Mouse (Mus musculus) kidney, adult 2 months (tissue): Measurements from ENCODE around the gene AW011738. TPM values are rescaled to one million over a fixed set of nuclear protein-coding genes. Genes with fewer than 3 reads are reported as not detected.
A peak's percentile ranks its signal among the peaks of the same experiment; 100 is the strongest.

Experiments used
- DNase-seq: peaks from one replicate; pipeline ENCODE4 v3.0.0; 2021
- H3K27ac ChIP-seq: fragments of 200-500 bp; 2 replicates; pipeline ENCODE4 v1.5.1; 2012; ENCODE audit warnings: low read depth, low read length, control low read depth, inconsistent platforms; ENCODE audit not compliant: insufficient read depth
- H3K27me3 ChIP-seq: fragments of 200-500 bp; replicated peaks from 2 replicates; pipeline ENCODE4 v1.6.1; 2012; ENCODE audit warnings: mild to moderate bottlenecking, moderate library complexity, low read length, inconsistent platforms; ENCODE audit not compliant: control insufficient read depth, insufficient read depth
- H3K36me3 ChIP-seq: fragments of 200-500 bp; 2 replicates; pipeline ENCODE4 v1.6.1; 2012; ENCODE audit warnings: mild to moderate bottlenecking, moderate library complexity, low read length, inconsistent platforms; ENCODE audit not compliant: control insufficient read depth, insufficient read depth
- H3K4me1 ChIP-seq: fragments of 200-500 bp; 2 replicates; pipeline ENCODE4 v1.6.1; 2011; ENCODE audit warnings: low read length; ENCODE audit not compliant: control insufficient read depth, insufficient read depth
- H3K4me3 ChIP-seq: fragments of 200-500 bp; 2 replicates; pipeline ENCODE4 v1.5.1; 2011; ENCODE audit warnings: mild to moderate bottlenecking, low read depth, low read length, control low read depth; ENCODE audit not compliant: insufficient read depth
- CTCF ChIP-seq: fragments of 200-500 bp; conservative IDR thresholded peaks from 2 replicates; pipeline ENCODE4 v1.5.1; 2011; ENCODE audit warnings: low read depth, mild to moderate bottlenecking, control low read depth, low read length, moderate library complexity, mixed read lengths; ENCODE audit not compliant: insufficient read depth, insufficient read length
- POLR2A ChIP-seq: fragments of 200-500 bp; IDR thresholded peaks from one replicate; pipeline ENCODE4 v1.6.1; 2011; ENCODE audit warnings: low read depth, low read length, control low read depth
- WGBS: fragments of 180-500 bp; shearing (Covaris S2); methylation state at CpG from one replicate; pipeline ENCODE4 v1.1.7; 2018; 5-methylcytosine and 5-hydroxymethylcytosine counted together
- polyA plus RNA-seq: library from polyadenylated mRNA; depleted of rRNA; stranded (reverse); fragments of >200 nt; gene quantifications from 2 replicates; pipeline ENCODE4 v1.2.3, GENCODE M21; 2012

AW011738 gene
- polyA plus RNA-seq, 1 experiment: 1.9 TPM

- WGBS: 42% methylated on average over 10 of the region's 10 CpGs
- H3K36me3 ChIP-seq: no peaks in the 10 kb centered on the region
- peak; percentile 64 for DNase-seq
- H3K4me3 ChIP-seq: peak within 1 kb of the TSS; percentile 40
- peaks cover 4% of the 10 kb centered on the region for H3K4me1 ChIP-seq
- no peaks in the 10 kb centered on the region for H3K27me3 ChIP-seq
- no peak for TF ChIP-seq CTCF
- no peak for TF ChIP-seq POLR2A
- H3K27ac ChIP-seq: peak within 1 kb of the TSS; percentile 66; the same call in 1 of the 2 replicates
Observed at GRCm38 (mm10) chr4:156200623-156201475, 2.3 kb upstream of the AW011738 start, which contains the start of gene Isg15. Isg15 (minus strand) TSS chr4:156200818.

DNA sequence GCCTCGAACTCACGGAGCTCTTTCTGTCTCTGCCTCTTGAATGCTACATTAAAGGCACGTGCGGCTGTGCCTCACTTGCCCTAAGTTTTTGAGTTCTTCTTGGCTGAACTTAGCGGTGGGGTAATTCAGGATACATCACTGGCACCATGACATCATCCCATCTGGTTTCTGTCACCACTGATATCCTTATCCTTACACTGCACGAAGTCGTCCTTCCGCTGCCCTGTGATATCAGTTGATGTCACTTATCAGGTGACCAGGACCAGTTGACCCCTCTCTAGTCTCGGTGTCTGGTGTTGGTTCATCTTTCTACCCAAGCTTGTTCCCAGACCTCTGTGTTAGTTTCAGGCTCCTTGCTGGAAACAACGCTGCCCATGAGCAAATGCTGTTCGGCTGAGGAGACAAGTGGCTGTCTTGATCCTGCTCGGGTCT, 626 bp upstream of the AW011738 start:
- no peak for TF ChIP-seq POLR2A
- TF ChIP-seq CTCF: no peak

DNA sequence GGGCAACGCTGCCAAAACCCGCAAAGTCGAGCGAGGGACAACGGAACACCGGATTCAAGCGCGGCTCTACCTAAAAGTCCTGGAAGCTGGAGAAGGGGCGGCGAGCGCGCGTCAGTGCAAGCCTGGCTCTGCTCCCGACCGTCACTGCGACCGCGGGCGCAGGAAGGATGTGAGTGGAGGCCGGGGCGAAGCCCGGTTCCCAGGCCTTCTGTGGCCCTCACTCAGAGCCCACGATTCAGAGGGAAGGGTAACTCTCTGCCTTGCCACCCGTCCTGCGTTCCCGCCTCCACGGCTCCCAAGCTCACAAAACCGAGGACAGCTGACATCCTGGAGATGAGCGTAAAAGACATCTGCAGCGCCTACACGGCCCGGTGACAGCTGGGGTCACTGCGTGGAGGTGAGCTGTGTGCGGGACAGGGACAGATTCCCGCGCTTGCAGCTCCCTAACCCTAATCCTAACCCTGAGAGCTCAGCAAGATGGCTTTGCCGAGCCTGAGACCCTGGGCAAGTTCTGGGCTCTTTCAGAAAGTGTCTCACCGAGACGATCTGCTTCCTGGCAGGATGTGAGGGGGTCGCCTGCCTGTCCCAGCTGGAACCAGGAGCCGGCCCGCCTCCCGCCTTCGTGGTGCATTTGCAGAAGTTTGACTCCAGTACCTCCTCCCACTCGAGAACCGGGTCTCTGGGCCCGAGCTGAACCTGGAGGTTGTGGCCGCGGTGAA, 468 bp downstream of the AW011738 start:
- Histone ChIP-seq H3K4me3 (peak overlapping the region; percentile 79), H3K4me1 (0 out of 2 replicates have a peak, but pooled peaks cover 2% of the 10 kb centered on the region), H3K36me3 (no peaks in the 10 kb centered on the region), H3K27ac (peak overlapping the region; percentile 75), H3K27me3 (no peaks in the 10 kb centered on the region)
- TF ChIP-seq CTCF: no peak
- TF ChIP-seq POLR2A: no peak
- WGBS: 2% methylated on average over 49 of the region's 49 CpGs
- no peak for DNase-seq

More for the DNA sequence above, 626 bp upstream of the AW011738 start:
- 47% methylated on average over 12 of the region's 12 CpGs for WGBS
- Histone ChIP-seq H3K27ac (peak overlapping the region; percentile 12; the same call in 1 of the 2 replicates), H3K27me3 (no peaks in the 10 kb centered on the region), H3K4me1 (0 out of 2 replicates have a peak, but pooled peaks cover 2% of the 10 kb centered on the region), H3K36me3 (no peaks in the 10 kb centered on the region), H3K4me3 (peak overlapping the region; percentile 79)
- no peak for DNase-seq

DNA sequence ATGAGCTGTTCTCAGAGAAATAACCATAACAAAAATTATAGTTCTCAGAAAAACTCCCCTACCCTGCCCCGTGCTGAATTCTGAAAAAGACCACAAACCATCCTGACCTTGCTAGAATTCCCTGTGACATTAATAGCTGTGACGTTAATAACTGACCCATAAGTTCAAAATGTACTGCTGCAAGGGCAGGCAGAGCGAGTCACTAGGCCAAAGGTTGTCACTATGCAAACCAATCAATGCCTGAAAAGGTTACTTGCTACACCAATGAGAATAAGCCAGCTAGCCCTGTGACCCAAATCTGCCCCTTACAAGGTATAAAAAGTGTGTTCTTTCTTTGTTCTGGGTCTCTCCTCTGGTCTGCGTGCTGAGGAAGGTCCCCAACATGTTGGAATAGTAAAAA, 5.8 kb downstream of the AW011738 start:
- 78% methylated on average over 4 of the region's 4 CpGs for WGBS
- TF ChIP-seq CTCF (no peak), POLR2A (no peak)

DNA sequence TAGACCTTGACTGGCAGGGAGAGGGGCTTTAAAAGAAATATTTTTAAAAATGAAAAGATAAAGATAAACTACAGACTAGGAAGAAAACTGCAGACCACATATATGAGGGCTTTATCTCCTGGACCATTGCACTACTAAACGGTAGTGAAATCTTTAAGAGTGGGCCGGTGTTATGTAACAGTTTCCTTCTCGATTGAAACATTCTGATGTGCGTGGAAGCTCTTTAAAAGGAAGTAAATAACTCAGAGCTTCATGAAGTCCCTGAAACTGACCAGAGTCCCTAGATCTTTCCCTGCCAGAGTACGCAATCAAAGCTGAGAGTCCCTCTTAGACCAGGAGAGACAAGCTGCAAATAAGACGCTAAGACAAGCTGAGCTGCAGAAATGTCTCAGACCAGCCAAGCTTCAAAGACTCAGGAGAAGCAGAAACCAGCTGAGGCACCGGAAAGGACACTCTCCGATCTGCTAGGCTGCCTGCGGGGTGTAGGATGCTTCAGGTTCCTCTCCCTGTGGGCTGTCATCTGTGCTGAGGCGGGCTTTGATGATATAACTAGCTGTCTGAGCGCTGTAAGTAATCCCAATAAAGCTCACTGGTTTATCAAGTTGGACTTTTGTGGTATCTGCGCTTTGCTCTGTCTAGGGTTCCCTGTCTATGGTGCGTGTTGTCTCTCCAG, 7.0 kb downstream of the AW011738 start:
- 76% methylated on average over 13 of the region's 13 CpGs for WGBS
- no peak for DNase-seq
- no peaks in the 10 kb centered on the region for H3K27me3 ChIP-seq
- H3K36me3 ChIP-seq: no peaks in the 10 kb centered on the region
- no peaks in the 10 kb centered on the region for H3K4me1 ChIP-seq
- H3K27ac ChIP-seq: no peak overlapping the region
- H3K4me3 ChIP-seq: no peak overlapping the region
- no peak for TF ChIP-seq CTCF
- TF ChIP-seq POLR2A: no peak

More for the DNA sequence above, 5.8 kb downstream of the AW011738 start:
- no peak for DNase-seq
- no peak overlapping the region for H3K27ac ChIP-seq
- H3K27me3 ChIP-seq: no peaks in the 10 kb centered on the region
- no peaks in the 10 kb centered on the region for H3K36me3 ChIP-seq
- no peak overlapping the region for H3K4me3 ChIP-seq
- no peaks in the 10 kb centered on the region for H3K4me1 ChIP-seq

DNA sequence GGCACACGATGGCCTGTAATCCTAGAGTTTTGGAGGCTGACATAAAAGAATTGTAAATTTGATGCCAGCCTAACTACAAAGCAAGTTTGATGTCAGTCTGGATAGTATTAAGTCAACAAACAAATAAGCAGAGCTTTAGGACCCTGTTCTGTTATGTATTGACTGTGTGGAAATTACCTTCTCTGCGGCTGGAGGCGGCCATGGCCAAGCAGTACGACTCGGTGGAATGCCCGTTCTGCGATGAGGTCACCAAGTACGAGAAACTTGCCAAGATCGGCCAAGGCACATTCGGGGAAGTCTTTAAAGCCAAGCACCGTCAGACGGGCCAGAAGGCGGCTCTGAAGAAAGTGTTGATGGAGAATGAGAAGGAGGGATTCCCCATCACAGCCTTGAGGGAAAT, 10.0 kb downstream of the AW011738 start:
- no peak for DNase-seq
- Histone ChIP-seq H3K27ac (no peak overlapping the region), H3K27me3 (no peaks in the 10 kb centered on the region), H3K36me3 (no peaks in the 10 kb centered on the region), H3K4me1 (no peaks in the 10 kb centered on the region), H3K4me3 (no peak overlapping the region)
- WGBS: 96% methylated on average over 13 of the region's 13 CpGs
- TF ChIP-seq POLR2A: no peak
- TF ChIP-seq CTCF: no peak
